Mouse (Mus musculus) cerebellum, postnatal 36 days (tissue): ENCODE measurements around the gene Trem3.
A peak's percentile ranks its signal among the peaks of the same experiment; 100 is the strongest.

ENCODE experiments used
- DNase-seq, 2 experiments: peaks; one replicate each; pipeline ENCODE4 v3.0.0; 2021 to 2022; ENCODE audit warnings: mixed read lengths in 2 of 2

Trem3 gene

GRCm38 (mm10) chr17:48272158-48272557 lies 24.6 kb downstream of the Trem3 start:
- no peak for DNase-seq

DNA sequence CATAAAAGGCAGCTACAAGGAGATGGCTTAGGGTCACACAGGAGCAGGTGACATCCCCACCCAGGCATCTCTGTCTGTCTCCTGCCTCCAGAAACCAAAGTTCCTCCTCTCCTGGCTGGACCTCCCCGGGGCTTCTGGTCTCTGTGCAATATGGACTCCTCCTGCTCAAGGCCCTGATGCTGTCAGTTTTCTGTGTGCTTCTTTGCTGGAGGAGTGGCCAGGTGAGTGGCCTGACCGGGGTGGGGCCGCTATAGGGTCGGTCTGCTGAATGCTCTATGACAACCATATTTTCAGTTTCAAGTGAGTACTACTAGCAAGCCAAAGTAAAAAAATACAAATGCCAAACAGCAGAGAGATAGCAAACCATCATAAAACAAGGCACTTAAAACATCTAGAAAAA lies 25.0 kb downstream of the Trem3 start:
- DNase-seq, result no peak

GRCm38 (mm10) chr17:48274098-48274497 lies 26.5 kb downstream of the Trem3 start:
- DNase-seq, result no peak

DNA sequence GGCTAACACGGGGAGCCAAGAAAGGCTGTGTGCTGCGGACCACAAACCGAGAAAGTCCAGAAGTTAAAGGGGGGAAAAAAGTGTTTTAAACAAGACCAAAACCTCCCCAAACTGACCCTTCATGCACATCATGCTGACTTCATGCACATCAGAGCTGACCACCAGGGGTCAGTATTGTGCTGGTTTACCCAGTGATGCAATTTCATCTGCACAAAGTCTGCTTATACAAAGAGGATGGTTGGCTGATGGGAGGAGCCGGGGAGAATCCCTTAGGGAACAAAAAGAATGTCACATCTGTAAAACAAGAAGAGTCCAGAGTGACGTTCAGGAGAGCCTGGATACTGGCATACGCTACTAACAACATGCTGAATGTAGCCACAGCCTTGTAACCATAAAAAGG lies 27.3 kb downstream of the Trem3 start:
- DNase-seq, result peak; percentile 71 to 78

DNA sequence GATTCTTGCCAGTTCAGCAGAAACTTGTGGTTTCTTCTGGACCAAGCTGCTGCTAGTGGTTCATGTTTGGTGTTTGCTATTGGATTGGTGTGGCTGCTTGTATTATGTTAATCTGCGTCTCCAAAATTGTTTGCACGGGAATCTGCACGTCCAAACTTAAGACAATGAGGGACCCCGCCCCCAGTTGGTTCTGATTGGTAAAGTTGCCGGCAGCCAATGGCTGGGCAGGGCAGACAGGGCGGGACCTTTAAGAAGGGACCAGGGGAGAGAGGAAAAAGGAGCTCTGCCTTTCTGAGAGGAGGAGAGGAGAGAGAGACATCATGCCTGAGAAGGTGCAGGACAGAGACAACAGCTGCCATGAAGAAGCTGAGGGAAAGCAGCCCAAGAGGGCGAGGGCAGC lies 28.2 kb downstream of the Trem3 start:
- no peak for DNase-seq

- DNase-seq, result no peak
These were observed 30.8 kb downstream of the Trem3 start for GRCm38 (mm10) chr17:48278381-48278780.

GRCm38 (mm10) chr17:48279002-48279401 lies 31.4 kb downstream of the Trem3 start:
- DNase-seq, result no peak

- DNase-seq, result no peak
These were observed 33.6 kb downstream of the Trem3 start for GRCm38 (mm10) chr17:48280943-48281738.

DNA sequence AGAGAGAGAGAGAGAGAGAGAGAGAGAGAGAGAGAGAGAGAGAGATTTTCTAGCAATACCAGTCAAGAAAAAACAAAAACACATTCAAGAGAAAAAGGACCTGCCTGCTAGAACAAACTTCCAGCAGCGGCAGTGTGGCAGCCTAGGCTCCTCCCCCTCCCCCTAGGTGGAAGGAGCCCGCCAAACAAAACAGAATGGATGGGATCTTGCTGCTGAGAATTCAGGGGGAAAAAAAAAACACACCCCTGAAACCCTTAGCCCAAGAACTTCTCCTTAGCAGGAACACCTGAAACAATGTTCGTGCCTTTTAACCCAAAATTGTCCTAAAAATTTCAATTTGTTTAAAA lies 34.1 kb downstream of the Trem3 start:
- DNase-seq, result no peak

DNA sequence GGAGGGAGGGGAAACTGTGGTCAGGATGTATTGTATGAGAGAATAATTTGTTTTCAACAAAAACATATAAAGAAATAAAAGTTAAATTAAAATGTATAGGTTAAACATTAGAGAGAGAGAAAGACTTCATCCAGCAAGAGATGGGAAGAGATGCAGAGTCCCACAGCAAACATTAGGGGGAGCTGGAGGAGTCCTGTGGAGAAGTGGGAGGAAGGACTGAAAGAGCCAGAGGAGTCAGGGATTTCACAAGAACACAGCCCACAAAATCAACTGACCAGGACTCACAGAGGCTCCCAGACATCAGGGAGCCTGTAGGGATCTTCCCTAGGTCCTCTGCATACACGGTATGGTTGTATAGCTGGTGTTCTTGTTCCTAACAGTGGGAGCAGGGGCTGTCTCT lies 39.2 kb downstream of the Trem3 start:
- no peak for DNase-seq

DNA sequence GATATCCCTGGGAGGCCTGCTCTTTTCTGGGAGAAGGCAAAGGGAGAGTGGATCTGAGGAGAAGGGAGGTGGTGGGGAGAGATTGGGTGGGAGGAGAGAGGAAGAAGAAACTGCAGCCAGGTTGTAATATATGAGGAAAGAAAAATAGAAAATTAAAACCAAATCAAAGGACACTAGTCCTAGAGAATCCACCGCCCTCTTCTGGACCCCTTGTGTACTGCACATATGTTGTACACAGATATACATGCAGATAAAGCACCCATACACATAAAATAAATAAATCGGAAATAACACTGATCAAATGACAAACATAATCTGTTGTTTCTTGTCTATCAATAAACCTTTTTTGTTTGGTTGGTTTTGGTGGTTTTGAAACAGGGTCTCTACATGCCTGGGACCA lies 39.7 kb downstream of the Trem3 start:
- no peak for DNase-seq

- no peak for DNase-seq
These were observed 46.1 kb downstream of the Trem3 start for GRCm38 (mm10) chr17:48293500-48294194.

DNA sequence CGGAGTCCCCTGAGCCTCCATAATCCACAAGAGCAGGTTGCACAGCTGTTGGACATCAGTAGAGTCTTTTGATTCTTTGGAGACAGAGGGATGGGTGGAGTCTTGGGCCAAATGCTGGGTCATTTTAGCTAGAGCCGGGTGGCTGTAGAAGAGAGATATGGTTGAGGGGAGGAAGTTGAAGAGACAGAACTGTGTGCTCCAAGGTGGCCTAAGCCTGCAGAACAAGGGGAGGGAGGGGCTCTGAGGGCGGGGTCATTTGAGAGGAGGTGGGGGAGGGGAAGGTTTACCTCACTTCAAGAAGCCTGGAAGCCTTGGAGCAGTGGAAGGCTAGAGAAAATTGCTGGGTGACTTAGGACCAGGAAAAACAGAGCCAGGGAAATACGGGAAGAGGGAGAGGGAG lies 51.6 kb downstream of the Trem3 start, which contains the start of gene Treml2:
Gene Treml2, plus strand, starts transcription at position 296 of the 400 bp plus-strand sequence.
- no peak for DNase-seq

- DNase-seq, result no peak
These were observed 52.2 kb downstream of the Trem3 start for GRCm38 (mm10) chr17:48299756-48300155.

GRCm38 (mm10) chr17:48300199-48300598 lies 52.6 kb downstream of the Trem3 start:
- DNase-seq, result no peak

DNA sequence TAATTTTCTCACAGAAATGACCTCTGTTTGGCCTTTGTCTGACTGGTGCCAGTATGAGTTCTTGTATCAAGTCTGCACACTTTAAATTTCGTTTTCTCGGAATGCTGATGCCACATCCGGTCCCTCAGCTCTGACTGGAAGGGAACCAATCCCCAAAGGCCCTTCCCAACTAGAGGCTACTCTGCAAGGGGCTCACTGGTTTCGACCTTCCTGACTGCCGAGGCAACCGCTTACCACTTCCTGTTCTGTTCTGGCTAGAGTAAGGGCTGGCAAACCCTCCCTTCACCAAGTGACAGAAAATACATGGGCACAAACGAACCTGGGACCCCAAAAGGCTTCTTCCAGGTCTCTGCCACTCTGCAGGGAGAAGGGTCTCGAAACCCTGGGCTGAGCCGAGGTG lies 53.3 kb downstream of the Trem3 start:
- DNase-seq, result no peak

DNA sequence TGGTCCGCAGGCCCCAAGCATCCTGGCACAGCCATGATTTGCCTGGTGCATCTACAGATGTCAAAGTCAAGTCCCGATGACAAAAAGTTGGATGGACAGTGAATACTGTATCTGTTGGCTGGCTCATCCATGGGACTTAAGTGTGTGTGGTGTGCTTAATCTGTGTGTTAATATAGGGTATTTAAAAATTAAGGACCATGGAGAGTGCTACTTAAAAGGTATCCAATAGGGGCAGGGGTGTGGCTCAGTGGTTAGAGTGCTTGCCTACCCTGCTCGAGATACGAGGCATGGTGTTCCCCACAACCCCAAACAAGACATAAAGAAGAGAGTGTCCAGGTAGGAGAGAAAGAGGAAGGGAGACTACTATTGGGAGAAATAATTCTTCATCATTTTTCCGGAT lies 54.2 kb downstream of the Trem3 start:
- no peak for DNase-seq
